Mouse (Mus musculus) heart, postnatal 36 days (tissue): Measurements from ENCODE around the gene Olfr452. TPM values are rescaled to one million over a fixed set of nuclear protein-coding genes. Genes with fewer than 3 reads are reported as not detected.

Source experiments
- DNase-seq, 2 experiments: peaks; one replicate each; pipeline ENCODE4 v3.0.0; 2021 to 2022
- intact Hi-C: fragments of 180-260 bp; cut with DNase I; formaldehyde crosslinking; loops from one replicate; pipeline ENCODE4 v1.15.1; 2025
- total RNA-seq, 2 experiments: library from RNA; stranded (reverse); gene quantifications; 2 replicates each; pipeline ENCODE4 v1.2.3; 2021

The Olfr452 gene
- total RNA-seq, result not detected

DNA sequence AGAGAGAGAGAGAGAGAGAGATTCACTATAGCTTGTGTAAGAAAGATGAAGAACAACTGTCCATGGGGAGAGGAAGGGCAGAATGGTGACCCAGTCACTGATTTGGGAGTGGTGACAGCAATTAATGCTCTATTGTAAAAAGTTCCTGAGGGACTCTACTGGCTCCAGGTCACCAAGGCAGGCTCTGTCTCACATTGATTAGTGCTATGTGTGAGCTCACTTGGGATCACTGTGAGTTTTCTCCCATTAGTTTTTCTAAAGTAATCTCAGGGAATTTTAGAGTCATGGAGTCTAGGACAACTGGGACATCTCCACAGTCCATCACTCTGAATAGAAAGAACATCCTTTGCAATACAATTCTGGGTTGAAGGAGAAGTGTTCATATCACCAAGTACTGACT, at the start of gene Olfr452:
TSS of gene Olfr452 (plus strand) at position 301 of the 400 bp plus-strand sequence.
- intact Hi-C loops, result no loop called here
- no peak for DNase-seq

DNA sequence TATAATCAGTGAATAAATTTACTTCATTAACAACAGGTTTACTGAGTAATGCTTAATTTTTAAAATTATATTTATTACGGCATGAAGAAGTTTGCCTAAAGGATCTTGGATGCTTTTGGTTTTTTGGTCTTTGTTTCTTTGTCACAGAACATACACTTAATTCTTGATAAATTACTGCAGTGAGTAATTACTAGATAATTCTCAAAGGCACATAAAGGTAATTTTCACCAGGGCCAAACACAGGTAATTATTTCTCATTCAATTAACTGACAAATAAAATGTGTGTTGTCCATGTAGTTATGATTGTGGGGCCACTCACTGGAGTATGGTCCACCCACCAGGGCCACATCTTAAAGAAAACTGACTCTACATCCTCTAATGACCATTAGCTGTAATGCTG, 45.8 kb upstream of the Olfr452 start, which contains the start of gene Olfr453:
TSS of gene Olfr453 (plus strand) at position 301 of the 400 bp plus-strand sequence.
- DNase-seq, result no peak
- intact Hi-C loops, result no loop called here

DNA sequence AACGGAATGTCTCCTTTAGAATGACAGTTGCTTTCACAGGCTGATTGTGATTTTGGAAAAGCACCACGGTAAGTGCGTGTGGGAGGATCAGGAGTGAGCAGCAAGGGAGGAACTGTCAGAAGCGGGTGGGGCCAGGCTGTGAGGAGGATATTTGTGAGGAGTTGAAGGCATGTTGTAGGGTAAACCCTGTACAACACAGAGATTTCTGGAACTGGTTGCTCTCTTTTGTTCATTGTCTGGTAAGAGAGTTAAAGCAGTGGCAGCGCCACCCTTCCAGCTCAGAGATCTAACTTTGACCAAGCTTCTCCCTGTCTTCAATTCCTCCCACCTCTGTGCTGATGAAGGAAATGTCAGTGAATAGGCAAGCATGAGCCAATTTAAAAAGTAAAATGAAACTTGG, 42.6 kb upstream of the Olfr452 start:
- no peak for DNase-seq
- intact Hi-C loops, result no loop called here

DNA sequence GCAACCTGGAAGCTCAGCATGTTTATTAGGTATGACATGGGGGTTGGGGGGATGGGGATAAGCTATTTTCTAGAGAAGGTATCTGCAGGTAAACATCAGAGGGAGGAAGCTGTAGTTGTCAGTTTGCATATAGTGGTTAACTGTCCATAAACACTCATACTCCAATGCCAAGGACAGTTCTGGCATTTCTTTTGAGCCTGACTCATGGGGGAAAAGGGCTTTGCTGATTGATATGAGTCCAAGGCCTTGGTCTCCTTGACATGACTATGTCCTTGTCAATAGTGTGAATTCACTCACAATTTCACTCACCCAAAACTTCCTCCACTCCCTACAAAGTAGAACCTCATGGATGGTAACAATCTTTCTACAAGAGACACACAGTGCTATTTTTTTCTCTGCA, 37.0 kb upstream of the Olfr452 start:
- intact Hi-C loops, result no loop called here

DNA sequence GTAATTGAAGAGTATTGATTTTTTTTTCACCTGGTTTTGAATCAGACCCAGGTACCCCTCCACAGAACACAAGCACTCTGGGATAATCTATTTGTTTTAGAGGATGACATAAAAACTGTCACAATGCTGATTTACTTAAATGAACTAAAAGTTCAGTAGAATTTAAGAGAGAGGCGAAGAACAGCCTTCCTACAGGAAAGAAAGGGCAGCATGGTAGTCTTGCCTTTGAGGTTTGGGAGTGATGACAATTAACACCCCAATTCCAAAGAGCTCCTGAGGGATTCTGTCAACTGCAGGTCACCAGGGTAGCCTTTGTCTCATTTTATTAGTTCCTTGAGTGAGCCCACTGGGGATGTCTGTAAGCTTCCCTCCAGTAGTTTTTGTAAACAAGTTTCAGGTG, 28.8 kb upstream of the Olfr452 start, which contains the start of gene Olfr38:
TSS of gene Olfr38 (plus strand) at position 301 of the 400 bp plus-strand sequence.
- intact Hi-C loops, result no loop called here
- no peak for DNase-seq

More for the DNA sequence above, 37.0 kb upstream of the Olfr452 start:
- no peak for DNase-seq

DNA sequence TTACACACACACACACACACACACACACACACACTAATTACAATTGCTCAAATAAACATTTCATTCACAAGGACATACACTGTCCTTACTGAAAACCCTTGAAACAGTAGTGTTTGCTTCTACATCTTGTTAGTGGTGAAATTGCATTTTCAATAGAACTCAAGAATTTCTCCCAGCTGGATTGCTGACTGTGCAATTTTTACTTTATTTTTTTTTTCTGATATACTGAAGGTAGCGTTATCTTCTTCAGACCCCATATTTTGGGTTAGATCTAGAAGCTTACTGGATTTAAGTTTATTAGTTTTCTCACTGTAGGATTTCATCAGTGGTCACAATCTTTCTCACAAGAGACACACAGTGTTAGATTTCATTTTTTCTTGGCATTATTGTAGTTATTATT, 7.8 kb upstream of the Olfr452 start:
- intact Hi-C loops, result no loop called here

DNA sequence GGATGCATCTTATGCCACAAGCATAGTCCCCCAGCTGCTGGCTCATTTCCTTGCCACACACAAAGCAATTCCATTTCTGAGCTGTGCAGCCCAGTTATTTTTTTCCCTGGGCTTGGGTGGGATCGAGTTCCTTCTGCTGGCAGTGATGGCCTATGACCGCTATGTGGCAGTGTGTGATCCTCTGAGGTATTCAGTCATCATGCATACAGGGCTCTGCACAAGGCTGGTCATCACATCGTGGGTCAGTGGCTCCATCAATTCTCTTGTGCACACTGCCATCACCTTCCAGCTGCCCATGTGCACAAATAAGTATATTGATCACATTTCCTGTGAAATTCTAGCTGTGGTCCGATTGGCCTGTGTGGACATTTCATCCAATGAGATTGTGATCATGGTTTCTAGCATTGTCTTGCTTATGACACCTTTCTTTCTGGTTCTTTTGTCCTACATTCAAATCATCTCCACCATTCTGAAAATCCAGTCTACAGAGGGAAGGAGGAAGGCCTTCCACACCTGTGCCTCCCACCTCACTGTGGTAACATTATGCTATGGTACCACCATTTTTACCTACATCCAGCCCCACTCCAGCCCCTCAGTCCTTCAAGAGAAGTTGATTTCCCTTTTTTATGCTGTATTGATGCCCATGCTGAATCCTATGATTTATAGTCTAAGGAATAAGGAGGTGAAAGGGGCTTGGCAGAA, 5.5 kb downstream of the Olfr452 start:
- DNase-seq, result no peak
- intact Hi-C loops, result no loop called here

More for the DNA sequence above, 7.8 kb upstream of the Olfr452 start:
- no peak for DNase-seq

DNA sequence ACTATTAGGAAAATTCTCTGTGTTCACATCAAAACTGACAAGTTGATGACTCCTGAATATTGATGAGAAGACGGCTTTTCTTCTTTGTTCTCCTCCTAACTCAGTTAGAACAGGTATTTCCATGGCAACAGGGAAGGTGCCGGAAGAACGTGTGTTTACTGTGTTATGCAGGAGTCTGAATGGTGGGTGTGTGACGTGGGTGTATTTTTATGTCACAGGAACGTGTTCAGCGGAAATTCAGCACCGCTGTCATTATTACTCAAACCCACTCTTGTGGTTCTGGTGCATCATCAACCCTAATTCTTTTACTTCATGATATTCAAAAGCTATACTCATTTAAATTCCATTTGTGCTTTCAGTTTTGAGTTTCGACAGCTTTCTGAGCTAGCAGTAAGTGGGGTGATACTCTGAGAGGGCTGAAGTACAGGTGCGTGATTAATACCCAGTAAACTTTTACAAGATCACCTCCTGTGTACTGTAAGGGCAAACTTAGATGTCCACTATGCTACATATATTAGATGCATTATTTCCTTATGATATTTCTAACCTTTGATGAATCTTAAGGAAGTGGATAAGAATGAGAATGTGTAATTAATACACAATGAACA, 6.2 kb downstream of the Olfr452 start:
- no peak for DNase-seq
- intact Hi-C loops, result no loop called here

DNA sequence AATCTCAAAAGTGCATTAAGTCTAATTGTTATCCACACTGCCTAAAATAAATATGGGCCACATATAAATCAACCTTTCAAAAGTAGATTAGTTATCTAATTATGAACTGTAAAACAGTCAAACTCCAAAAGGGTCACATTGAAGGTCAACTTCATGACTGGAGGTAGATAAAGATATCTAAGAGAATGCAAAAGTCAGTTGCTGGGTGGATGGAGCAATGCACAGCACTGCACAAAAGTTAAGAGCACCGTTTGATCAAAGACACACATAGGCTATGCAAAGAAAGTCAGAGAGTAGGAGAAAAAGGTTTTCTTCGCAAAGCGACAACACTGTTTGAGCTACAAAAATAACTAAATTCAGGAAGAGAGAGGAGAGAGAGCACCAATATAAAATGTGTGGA, 10.1 kb downstream of the Olfr452 start:
- intact Hi-C loops, result no loop called here
- no peak for DNase-seq

DNA sequence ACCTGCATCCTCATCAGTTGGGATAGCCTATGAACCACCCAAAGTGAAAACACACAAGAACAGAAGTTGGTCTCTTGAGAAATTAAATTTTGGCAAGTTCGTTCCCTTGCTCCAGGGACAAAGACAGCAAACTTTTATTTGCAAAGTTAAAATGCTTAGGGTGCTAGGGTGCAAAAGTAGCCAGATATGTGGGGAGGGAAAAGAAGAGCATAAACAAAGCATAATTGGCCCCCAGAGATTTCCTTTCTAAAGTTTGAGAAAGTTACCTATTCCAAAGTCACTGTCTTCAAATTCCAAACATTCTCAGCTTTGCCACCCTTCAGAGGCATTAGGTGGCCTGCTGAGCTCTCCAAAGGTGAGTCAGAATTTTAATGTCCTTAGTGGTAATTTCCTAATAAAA, 26.7 kb downstream of the Olfr452 start, which contains the start of gene Olfr450:
TSS of gene Olfr450 (plus strand) at position 301 of the 400 bp plus-strand sequence.
- intact Hi-C loops, result no loop called here
- no peak for DNase-seq

DNA sequence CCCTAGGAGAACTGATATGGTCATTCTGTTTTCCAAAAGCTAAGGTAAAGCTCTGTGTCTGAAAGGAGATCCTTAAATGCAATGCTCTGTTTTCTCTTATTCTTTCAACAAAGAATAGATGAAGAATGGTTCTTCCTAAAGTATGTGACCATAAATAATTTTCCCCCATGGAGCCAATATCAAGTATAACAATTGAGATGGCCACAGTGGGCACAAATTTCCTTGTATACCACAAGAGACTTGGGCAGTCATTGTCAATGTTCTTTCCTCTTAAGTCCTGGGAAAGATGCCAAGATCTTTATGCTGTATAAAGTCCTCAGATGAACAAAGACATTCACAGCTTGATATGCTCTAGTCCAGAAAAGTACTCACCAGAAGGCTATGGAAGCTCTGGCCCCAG, 49.2 kb downstream of the Olfr452 start, which contains the start of gene Olfr449:
TSS of gene Olfr449 (plus strand) at position 301 of the 400 bp plus-strand sequence.
- DNase-seq, result no peak
- intact Hi-C loops, result no loop called here

Other genes with a start within 250 kb of the Olfr452 start
- not detected for gene Olfr455, start 237.5 kb upstream of the Olfr452 start, total RNA-seq
- not detected for gene Tcaf3, start 187.4 kb upstream of the Olfr452 start, total RNA-seq
- gene Tcaf2, start 139.8 kb upstream of the Olfr452 start, total RNA-seq, result 1 to 10 TPM; 3.4 to 3.5 TPM
- 10 to 100 TPM; 11.4 to 12.2 TPM for gene Tcaf1, start 75.0 kb upstream of the Olfr452 start, total RNA-seq
- gene Olfr453, start 45.7 kb upstream of the Olfr452 start, total RNA-seq, result not detected
- not detected for gene Olfr38, start 28.7 kb upstream of the Olfr452 start, total RNA-seq
- gene Olfr450, start 26.8 kb downstream of the Olfr452 start, total RNA-seq, result not detected
- not detected for gene Olfr449, start 49.3 kb downstream of the Olfr452 start, total RNA-seq
- gene Olfr448, start 105.3 kb downstream of the Olfr452 start, total RNA-seq, result not detected
- gene Olfr447, start 123.8 kb downstream of the Olfr452 start, total RNA-seq, result not detected
- not detected for gene Olfr446, start 136.3 kb downstream of the Olfr452 start, total RNA-seq
- gene Olfr444, start 164.0 kb downstream of the Olfr452 start, total RNA-seq, result not detected